Mouse (Mus musculus) embryonic fibroblast, embryonic 13.5 days (primary cell): ENCODE measurements around the gene Sgo2a. TPM values are rescaled to one million over a fixed set of nuclear protein-coding genes. Genes with fewer than 3 reads are reported as not detected.

ENCODE experiments used
- H3K27ac ChIP-seq: 2 replicates; pipeline ENCODE4 v1.5.1; 2012; ENCODE audit warnings: low read length, control low read depth, inconsistent platforms; ENCODE audit not compliant: insufficient read depth
- H3K4me1 ChIP-seq: 2 replicates; pipeline ENCODE4 v1.6.1; 2011; ENCODE audit warnings: low read length; ENCODE audit not compliant: control insufficient read depth, insufficient read depth
- H3K4me3 ChIP-seq: 2 replicates; pipeline ENCODE4 v1.5.1; 2011; ENCODE audit warnings: mild to moderate bottlenecking, control low read depth, low read length; ENCODE audit not compliant: insufficient read depth
- CTCF ChIP-seq: IDR thresholded peaks from 2 replicates; pipeline ENCODE4 v1.5.1; 2011; ENCODE audit warnings: mild to moderate bottlenecking, control low read depth, low read length, moderate library complexity, borderline replicate concordance; ENCODE audit not compliant: insufficient read depth
- POLR2A ChIP-seq: IDR thresholded peaks from 2 replicates; pipeline ENCODE4 v1.6.1; 2011; ENCODE audit warnings: low read depth, mild to moderate bottlenecking, control low read depth, low read length, moderate library complexity
- polyA plus RNA-seq: library from polyadenylated mRNA; stranded (reverse); fragments of >200 nt; gene quantifications from 2 replicates; pipeline ENCODE4 v1.2.4, GENCODE M21; 2011; ENCODE audit warnings: low read depth; ENCODE audit not compliant: missing spikeins, insufficient read length

Gene Sgo2a
- polyA plus RNA-seq = 12.4 and 20.7 TPM in 2 replicates

DNA sequence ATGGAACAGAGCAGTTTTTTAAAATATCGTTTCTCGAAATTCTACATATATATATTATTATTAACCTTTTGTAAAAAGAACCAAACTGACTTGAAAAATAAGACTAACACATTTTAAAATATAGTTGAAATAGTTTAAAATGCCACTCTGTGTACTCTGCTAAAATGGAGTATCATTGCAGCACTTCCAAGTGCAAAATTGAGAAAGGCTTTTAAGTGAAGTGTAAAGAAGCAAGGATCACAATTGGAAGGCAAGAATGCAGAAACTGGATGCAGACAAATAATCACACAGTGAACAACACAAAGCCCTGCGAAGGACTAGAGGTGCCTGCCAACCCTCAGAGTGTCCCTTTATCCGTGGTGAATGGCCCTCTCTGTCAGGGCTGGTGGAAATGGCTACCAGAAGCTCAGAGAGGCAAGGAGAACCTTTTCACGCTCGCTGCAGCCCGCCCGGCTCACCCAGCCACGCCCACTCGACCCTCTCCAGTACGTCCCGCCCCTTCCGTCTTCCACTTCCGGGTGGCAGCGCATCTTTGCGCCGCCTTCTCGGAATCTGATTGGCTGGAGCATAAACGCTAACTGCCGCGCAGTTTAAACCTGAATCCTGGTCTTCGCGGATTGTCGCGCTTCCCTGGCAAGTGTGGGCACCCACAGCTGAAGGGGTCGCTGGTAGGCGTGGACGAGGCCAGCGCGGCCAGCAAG, at the start of gene Sgo2a:
TSS of gene Sgo2a (plus strand) at position 540 of the 701 bp plus-strand sequence.
- peak within 1 kb of the TSS; percentile 63 for H3K27ac ChIP-seq
- peak within 1 kb of the TSS; percentile 77 for H3K4me3 ChIP-seq
- TF ChIP-seq CTCF = no peak
- TF ChIP-seq POLR2A = peak; percentile 95
- no peaks in the 10 kb centered on the region for H3K4me1 ChIP-seq

DNA sequence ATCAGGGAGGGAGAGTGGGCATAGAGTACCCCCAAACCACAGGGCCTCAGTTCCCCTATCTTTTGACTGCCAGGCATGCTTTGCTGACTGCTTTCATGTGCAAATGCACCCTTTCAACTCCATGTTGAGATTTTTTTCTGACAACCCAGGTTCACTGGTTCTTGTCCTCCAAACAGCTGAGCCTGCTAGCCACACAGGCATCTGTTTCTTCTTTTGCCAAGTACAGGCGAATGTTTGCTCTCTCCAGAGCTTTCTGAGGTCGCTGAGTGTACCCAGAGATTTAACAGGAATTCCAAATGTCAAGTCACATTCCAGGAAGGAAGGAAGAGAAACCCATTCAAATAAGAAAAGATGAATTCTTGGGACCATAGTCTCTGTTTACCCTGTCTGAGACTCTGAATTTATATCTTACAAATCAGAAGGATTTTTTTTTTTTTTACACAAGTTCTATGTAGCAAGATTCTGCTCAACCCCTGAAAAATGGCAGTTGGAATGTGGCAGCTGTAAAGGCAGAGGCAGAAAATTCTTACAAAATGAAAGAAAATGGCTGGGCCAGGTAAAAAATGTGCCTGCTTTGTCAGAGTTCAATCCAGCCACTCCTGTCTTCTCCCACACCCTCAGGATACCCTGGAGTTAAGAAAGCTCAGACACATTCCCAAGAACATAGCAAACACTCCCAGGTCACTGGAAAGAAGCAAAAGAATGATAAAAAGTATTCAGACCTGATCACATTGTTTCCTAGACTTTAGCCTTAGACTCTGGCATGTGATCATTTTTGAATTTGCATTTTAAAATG, 48.0 kb upstream of the Sgo2a start:
- H3K27ac ChIP-seq = peak overlapping the region; percentile 22
- TF ChIP-seq POLR2A = no peak

DNA sequence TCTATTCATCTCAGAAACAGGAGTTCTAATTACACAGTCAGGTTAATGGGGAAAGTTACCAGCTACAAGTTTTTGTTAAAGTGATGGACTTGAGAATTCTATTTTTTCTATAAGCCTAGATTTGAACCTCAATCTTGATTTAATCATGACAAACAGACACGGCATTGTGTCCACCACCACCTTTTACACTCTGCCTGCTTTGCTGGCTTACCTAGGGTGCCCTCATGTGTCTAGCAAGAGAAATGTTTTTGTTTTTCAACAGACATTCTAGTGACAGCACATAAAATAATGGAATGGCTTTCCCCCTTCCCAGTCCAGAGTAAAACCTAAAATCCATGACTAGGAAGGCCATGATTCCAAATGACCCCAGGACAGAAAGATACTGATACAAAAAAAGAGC, 46.6 kb upstream of the Sgo2a start:
- peaks cover 7% of the 10 kb centered on the region for H3K4me1 ChIP-seq
- no peak overlapping the region for H3K27ac ChIP-seq
- TF ChIP-seq CTCF = peak; percentile 53; the same call in 1 of the 2 replicates
- no peak for TF ChIP-seq POLR2A
- H3K4me3 ChIP-seq = no peak overlapping the region

More for the DNA sequence above, 48.0 kb upstream of the Sgo2a start:
- H3K4me1 ChIP-seq = peaks cover 7% of the 10 kb centered on the region
- H3K4me3 ChIP-seq = no peak overlapping the region

DNA sequence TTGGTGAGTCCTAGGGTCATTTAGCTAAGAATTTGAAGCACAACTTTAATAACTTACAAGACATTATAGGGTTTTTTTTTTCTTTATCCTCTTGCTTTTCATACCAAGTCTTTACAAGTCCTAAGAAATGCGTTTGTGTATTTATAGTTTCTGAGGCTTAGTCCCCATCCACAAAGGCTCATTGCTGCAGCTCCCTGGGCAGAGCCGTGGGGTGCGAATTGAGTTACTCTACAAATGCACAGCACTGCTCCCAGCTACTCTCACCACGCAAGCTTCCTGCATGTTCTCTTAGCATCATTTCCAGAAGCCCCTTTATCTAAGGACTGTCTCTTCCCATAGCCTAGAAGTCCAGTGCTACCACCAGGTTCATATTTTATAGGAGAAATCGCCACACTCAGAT, 46.1 kb upstream of the Sgo2a start:
- H3K4me3 ChIP-seq = no peak overlapping the region
- H3K4me1 ChIP-seq = peaks cover 7% of the 10 kb centered on the region
- H3K27ac ChIP-seq = no peak overlapping the region
- TF ChIP-seq CTCF (no peak), POLR2A (no peak)

DNA sequence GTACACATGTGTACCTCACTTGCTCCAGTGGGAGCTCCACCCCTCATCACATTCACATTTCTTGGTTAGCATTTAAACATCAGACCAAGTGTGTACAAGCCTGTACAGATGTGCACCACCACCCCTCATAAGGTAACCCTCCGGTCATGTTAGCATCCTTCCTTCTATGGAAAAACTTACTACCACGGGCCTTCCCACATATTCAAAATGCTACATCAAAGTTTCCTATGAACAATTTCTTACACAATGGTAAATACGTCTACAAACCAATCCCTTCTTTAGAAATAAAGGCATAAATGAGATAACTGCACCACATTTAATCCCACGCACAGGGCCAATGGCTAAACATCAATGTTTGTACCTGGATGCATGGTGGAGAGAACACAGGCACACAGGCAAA, 43.3 kb upstream of the Sgo2a start:
- Histone ChIP-seq H3K4me1 (peaks cover 3% of the 10 kb centered on the region), H3K4me3 (no peak overlapping the region), H3K27ac (no peak overlapping the region)
- TF ChIP-seq POLR2A (no peak), CTCF (no peak)

DNA sequence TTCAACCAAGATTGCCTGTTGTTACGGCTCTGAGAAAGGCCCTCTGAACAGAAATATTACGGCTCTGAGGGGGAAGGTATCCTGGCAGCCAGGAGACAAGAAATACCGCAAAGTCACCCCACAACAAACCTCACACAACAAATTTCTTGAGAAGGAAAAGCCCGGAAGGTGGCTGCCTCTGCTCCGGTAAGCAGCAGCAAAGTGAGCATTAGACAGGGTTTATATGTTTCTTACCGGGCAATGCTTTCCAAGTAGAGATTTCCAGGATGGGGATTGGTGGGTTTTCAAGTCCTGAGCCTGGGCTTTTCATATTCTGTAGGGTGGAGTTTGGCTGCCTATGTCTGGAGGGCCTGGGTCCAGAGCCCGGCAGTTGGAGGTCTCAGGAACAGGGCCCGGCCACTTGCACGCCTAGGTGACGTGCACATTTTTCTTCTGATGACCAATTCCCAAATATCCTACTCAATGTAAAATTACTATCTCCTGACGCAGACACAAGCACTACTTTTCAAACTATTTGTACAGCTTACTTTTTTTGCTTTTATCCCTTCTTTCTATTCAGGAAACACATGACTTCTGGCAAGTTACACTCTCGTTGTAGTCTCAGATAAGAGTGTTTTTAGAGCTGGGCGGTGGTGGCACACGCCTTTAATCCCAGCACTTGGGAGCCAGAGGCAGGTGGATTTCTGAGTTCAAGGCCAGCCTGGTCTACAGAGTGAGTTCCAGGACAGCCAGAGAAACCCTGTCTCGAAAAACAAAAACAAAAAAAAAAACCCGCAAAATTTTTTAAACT, 42.0 kb upstream of the Sgo2a start:
- H3K4me3 ChIP-seq = no peak overlapping the region
- H3K27ac ChIP-seq = no peak overlapping the region
- TF ChIP-seq CTCF (no peak), POLR2A (no peak)
- H3K4me1 ChIP-seq = peaks cover 2% of the 10 kb centered on the region

DNA sequence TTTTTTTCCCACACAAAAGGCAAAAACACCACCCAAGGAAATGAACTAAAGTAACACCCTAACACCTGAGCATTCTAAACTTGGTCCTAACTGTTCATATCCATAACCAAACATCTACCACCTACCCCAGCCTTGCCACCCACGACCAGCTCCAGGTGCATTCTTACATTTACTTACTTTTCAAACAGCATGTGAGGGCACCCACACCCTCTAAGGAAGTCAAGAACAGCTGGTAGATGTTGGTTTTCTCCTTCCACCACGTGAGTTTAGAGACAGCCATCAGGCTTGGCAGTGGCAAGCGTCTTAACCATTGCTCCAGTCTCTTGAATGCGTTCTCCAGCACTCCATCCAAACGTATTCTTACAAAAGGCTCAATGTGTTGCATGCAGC, 41.4 kb upstream of the Sgo2a start:
- Histone ChIP-seq H3K27ac (no peak overlapping the region), H3K4me1 (no peaks in the 10 kb centered on the region), H3K4me3 (no peak overlapping the region)
- TF ChIP-seq POLR2A (no peak), CTCF (no peak)

DNA sequence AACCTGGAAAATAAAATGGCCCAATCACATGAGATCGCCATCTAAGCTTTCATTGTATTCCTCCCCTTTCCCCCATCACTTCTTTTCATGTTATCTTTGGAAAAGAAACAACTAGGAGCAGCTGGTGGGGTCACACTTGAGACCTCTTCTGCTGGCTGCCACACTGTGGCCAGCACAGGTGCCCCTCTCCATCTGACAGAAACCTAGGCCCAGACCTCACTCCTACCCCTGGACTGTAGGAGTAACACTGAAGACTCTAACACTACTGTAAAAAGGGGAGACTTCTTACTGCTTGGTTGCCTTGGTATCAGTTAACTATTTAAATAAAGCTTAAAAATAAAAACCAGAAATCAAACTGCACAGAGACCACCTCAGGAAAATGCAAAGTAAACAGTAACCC, 40.0 kb upstream of the Sgo2a start:
- Histone ChIP-seq H3K4me3 (no peak overlapping the region), H3K4me1 (no peaks in the 10 kb centered on the region), H3K27ac (no peak overlapping the region)
- TF ChIP-seq CTCF (no peak), POLR2A (no peak)

DNA sequence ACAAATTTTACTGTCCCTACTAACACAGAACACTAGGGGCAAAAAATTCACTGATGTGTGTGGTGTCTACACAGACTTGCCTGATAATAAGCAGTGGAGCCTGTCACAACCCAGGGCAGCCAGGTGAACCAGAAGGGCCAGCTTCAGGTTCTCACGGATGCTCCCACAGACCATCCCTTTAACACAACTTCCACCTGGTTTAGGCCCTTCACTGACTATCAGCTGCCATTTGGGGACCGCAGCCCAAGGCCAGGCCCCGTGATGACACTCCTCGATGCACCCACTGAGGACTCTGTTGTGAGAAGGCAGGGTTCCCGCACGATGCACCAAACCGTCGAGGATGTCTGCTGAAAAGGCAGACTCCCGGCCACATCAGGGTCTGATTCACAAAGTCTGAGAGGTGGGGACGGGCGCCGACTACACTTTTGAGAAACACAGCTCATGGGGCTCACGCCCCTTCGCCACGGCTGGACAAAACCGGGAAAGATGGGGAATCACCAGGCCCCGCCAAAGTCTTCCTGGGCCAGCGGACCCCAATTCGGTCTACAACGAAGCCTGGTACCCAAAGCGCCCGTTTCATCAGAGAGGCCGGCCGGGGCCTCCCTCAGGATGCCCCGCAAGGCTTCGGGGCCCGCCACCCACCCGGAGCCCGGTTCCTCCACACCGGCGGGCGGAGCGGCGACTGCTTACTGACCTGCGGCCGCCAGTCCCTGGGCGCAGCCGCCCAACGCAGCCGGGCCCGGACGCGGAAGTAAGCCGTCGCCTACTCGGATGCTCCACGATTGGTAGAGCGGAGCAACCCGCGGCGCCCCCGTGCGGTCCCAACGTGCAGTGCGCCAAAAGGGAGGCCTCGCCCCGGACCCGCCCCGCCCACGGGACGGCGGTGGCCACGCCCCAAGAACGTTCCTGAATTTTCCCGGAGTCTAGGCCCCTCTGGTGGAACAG, 26.2 kb upstream of the Sgo2a start:
- H3K4me1 ChIP-seq = no peaks in the 10 kb centered on the region
- peak overlapping the region; percentile 61 for H3K4me3 ChIP-seq
- TF ChIP-seq POLR2A (peak; percentile 75), CTCF (peak; percentile 72)
- H3K27ac ChIP-seq = peak overlapping the region; percentile 50
